Mouse (Mus musculus): ENCODE results near the gene Otud1. TPM values are rescaled to one million over a fixed set of nuclear protein-coding genes. Genes with fewer than 3 reads are reported as not detected.

Gene Otud1
- polyA plus RNA-seq, 1 experiment from 2014 or later: 11.6 TPM

DNA sequence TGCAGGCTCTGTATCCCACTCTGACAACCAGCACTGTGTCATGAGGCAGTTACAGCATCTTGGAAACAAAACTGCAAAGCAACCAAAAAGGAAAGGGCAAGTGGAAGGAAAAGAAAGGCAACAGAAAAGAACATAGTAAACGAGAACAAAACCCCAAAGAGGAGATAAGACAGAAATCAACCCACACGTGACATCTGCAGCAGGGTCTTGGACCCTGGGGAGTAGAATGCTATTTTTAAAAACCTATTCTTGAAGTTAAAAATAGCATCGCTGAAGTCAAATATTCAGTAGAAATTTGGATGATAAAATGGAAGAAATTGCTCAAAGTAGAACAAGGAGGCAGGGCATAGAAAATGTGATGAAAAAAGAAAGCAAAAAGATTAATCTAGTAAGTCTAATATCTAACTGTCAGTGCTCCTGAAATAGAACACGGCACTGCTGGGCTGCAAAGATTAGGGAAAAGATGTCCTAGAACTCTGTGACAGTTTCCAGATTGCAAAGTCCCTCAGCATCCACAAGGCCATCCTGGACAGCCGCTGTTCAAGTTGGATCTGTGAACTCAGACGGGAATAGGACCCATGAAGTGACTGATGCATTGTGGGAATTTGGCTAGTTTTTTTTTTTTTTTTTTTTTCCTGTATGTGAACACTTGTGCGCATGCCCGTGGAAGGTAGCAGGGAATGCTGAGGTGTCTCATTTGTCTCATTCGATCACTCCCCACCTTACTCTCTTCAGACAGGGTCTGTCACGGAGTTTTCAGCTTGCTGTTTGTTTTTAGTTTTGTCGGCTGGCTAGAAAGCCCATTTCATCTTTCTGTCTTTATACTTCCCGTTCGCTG, 13.5 kb downstream of the Otud1 start:
- 49% methylated on average over 13 of the region's 13 CpGs for WGBS
- H3K9me3 ChIP-seq (replicated peaks): 0 out of 2 replicates have a peak, but pooled peaks cover 4% of the 10 kb centered on the region
- H3K4me3 ChIP-seq: no peak overlapping the region
- no peak overlapping the region for H3K4me2 ChIP-seq
- H3K27me3 ChIP-seq (replicated peaks): no peaks in the 10 kb centered on the region
- no peak overlapping the region for H3K9ac ChIP-seq
- no peak for ATAC-seq (ENCODE audit: insufficient number of reproducible peaks, low FRiP score)
- peaks cover 20% of the 10 kb centered on the region for H3K4me1 ChIP-seq (replicated peaks)
- peak overlapping the region; percentile 25; the same call in 1 of the 2 replicates for H3K27ac ChIP-seq (ENCODE audit: poor library complexity, severe bottlenecking)
- no peaks in the 10 kb centered on the region for H3K36me3 ChIP-seq

DNA sequence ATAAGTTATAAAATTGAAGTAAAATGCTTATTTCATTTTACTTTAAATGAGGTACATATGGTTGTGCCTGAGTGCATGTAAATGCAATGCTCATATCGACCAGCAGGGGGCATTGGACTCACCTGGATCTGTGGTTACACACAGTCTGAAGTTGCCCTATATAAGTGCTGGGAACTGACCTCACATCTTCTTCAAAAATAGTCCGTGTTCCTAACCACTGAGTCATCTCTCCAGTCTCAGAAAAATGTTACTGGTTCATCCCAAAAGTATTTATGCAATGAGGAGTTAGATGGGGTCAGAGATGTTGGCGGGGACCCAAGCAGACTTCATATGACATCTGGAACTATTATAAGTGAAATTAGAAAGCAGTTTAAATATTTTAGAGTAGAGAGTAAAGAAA, 25.4 kb downstream of the Otud1 start:
- WGBS: 44% methylated on average over 3 of the region's 3 CpGs
- 0 out of 2 replicates have a peak, but pooled peaks cover 3% of the 10 kb centered on the region for H3K27me3 ChIP-seq (replicated peaks)
- no peak for ATAC-seq (ENCODE audit: insufficient number of reproducible peaks, low FRiP score)

DNA sequence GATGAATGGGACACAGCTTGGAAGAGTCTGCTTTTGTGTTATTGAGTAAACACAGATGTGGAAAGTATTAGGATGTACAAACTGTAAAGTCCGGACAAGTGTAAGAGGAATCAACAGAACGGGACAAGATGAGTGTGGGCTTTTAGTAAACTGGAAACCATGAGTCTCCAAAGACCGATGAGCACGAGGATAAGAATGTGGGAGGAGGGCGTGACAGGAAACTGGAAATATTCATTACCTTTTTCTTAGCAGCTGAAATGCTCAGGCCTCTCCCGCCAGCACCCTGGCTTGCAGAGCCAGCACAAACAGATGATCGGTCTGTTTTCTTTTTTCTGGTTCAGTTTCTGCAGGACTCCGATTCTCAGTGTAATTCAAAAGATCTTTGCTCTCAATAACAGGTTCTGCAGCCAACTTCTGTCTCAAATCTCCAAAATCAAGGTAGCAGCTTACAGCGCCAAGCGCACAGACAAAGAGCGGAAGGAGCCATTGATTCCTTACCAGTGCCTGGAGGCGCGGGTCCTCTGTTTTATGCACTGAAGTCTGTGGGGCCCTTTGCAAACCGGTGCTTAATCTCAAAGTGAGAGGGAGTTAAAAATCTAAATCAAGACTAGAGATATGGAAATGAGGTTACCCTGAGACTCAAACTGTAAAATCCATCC, 28.1 kb downstream of the Otud1 start:
- peaks cover 18% of the 10 kb centered on the region for H3K4me1 ChIP-seq (replicated peaks)
- 62% methylated on average over 14 of the region's 14 CpGs for WGBS
- no peak for ATAC-seq (ENCODE audit: insufficient number of reproducible peaks, low FRiP score)

More for the DNA sequence above, 25.4 kb downstream of the Otud1 start:
- Histone ChIP-seq H3K4me1 (replicated peaks) (0 out of 2 replicates have a peak, but pooled peaks cover 5% of the 10 kb centered on the region), H3K9me3 (replicated peaks) (0 out of 2 replicates have a peak, but pooled peaks cover 3% of the 10 kb centered on the region), H3K36me3 (no peaks in the 10 kb centered on the region), H3K4me3 (no peak overlapping the region), H3K4me2 (no peak overlapping the region), H3K9ac (no peak overlapping the region), H3K27ac (ENCODE audit: poor library complexity, severe bottlenecking) (no peak overlapping the region)

DNA sequence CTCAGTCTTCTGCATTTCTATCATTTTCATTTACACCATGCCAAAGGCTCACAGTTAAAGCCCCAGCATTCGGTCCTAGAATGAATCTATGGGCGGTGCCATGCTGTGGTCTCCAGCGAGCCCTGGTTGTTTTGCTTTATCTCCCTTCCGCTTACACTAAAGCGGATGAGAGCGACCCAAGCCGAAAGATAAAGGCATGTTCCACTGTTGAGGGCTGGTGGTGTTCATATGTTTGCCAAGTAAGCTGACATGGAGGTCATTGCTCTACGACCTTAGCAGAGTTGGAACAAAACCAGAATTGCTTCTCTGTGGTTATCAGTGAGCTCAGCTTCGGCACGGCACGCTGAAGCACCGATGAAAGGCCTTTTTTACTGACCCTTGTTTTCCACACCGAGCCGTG, 32.5 kb downstream of the Otud1 start:
- peaks cover 31% of the 10 kb centered on the region for H3K4me1 ChIP-seq (replicated peaks)
- no peak overlapping the region for H3K4me3 ChIP-seq
- H3K9ac ChIP-seq: no peak overlapping the region
- 26% methylated on average over 14 of the region's 14 CpGs for WGBS
- H3K27me3 ChIP-seq (replicated peaks): peaks cover 5% of the 10 kb centered on the region; the same call in 1 of the 2 replicates
- no peaks in the 10 kb centered on the region for H3K36me3 ChIP-seq
- ATAC-seq (ENCODE audit: insufficient number of reproducible peaks, low FRiP score): peak; percentile 59; the same call in 1 of the 2 replicates
- H3K4me2 ChIP-seq: peak overlapping the region; percentile 47
- H3K9me3 ChIP-seq (replicated peaks): no peaks in the 10 kb centered on the region
- peak overlapping the region; percentile 40; the same call in 1 of the 2 replicates for H3K27ac ChIP-seq (ENCODE audit: poor library complexity, severe bottlenecking)

More for the DNA sequence above, 28.1 kb downstream of the Otud1 start:
- Histone ChIP-seq H3K36me3 (no peaks in the 10 kb centered on the region), H3K27me3 (replicated peaks) (no peaks in the 10 kb centered on the region), H3K4me2 (no peak overlapping the region), H3K4me3 (no peak overlapping the region), H3K9ac (no peak overlapping the region), H3K9me3 (replicated peaks) (0 out of 2 replicates have a peak, but pooled peaks cover 3% of the 10 kb centered on the region), H3K27ac (ENCODE audit: poor library complexity, severe bottlenecking) (no peak overlapping the region)

DNA sequence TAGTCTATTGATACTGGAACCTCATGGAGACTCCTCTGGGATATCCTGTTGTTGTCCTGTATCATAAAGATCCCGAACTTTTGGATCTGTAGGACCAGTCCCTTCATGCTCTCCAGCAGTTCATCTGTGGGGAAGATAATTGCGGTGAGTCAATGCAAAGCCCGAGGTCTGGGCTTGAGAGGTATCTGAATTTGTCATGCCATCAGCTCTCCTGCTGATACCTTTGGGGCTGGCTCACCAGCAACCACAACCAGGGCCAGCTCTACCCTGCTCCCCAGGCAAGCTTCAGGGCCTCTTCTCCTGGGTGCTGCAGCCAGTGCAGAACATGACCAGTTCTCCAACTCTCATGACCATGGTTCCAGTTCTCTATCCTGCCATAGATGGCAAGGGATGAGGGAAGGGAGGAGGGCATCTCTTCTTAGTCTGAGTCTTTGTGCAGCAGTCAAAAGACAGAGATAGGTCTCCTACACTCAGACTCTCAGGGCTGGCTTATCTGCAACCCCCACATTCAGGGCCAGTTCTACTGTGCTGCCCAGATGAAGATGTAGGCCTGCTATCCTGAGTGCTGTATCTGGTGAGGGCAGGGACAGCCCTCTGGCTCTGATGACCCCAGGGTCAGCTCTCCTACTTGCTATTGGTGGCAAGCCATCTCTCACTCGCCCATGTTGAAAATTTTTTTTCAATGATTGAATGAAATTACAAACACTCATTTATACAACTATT, 42.2 kb downstream of the Otud1 start:
- H3K36me3 ChIP-seq: no peaks in the 10 kb centered on the region
- 77% methylated on average over 4 of the region's 4 CpGs for WGBS

DNA sequence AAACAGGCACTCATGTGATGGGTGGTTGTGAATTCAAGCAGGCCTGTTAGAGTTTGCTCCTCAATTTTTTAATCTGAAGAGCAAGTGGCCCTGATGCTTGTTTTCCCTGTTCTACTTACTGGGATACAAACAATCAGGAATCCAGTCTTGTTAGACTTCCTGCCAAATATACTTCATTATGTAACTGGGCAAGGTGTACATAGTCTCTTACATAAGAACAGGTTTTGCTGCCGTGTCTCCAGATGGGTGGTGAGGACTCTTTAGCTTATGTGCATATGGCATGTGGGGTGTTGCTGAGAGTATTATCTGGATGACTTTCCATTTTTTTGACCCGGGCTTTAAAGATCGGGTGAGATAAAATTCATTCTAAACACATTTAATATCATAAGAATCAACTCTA, 43.8 kb downstream of the Otud1 start:
- Histone ChIP-seq H3K4me2 (no peak overlapping the region), H3K9me3 (replicated peaks) (no peaks in the 10 kb centered on the region), H3K27ac (ENCODE audit: poor library complexity, severe bottlenecking) (no peak overlapping the region), H3K27me3 (replicated peaks) (no peaks in the 10 kb centered on the region), H3K4me1 (replicated peaks) (peaks cover 17% of the 10 kb centered on the region), H3K36me3 (no peaks in the 10 kb centered on the region), H3K9ac (no peak overlapping the region), H3K4me3 (no peak overlapping the region)
- ATAC-seq (ENCODE audit: insufficient number of reproducible peaks, low FRiP score): no peak
- WGBS: 81% methylated on average over 3 of the region's 3 CpGs

More for the DNA sequence above, 42.2 kb downstream of the Otud1 start:
- Histone ChIP-seq H3K4me2 (no peak overlapping the region), H3K9me3 (replicated peaks) (no peaks in the 10 kb centered on the region), H3K4me3 (no peak overlapping the region), H3K27me3 (replicated peaks) (no peaks in the 10 kb centered on the region), H3K9ac (no peak overlapping the region), H3K27ac (ENCODE audit: poor library complexity, severe bottlenecking) (no peak overlapping the region), H3K4me1 (replicated peaks) (peaks cover 19% of the 10 kb centered on the region)
- ATAC-seq (ENCODE audit: insufficient number of reproducible peaks, low FRiP score): peak; percentile 76

DNA sequence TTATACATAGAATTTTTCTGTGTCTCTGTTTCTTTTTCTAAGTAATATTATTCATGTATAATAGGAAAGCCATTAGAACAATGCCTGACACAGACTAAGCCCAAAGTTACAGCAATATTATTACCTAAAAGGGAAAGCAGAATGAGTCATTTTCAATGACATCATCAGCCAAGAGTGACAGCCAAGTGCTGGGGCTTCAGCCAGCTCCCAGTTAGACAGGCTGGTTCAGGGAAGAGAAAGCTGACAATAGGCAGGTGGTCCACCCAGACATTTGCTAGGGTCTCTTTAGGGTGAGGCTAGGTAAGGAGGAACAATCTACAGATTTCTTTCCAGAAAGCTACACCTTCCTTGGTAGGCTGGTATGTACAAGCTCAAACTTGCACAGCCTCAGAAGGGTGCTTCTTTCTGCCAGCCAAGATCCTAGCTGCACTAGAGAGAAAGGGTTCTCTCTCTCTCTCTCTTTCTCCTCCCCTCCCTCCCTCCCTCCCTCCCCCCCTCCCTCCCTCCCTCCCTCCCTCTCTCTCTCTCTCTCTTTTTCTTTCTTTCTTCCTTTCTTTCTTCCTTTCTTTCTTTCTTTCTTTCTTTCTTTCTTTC, 45.6 kb downstream of the Otud1 start:
- H3K9me3 ChIP-seq (replicated peaks): no peaks in the 10 kb centered on the region
- H3K4me3 ChIP-seq: no peak overlapping the region
- no peaks in the 10 kb centered on the region for H3K27me3 ChIP-seq (replicated peaks)
- H3K4me1 ChIP-seq (replicated peaks): peaks cover 17% of the 10 kb centered on the region
- peak overlapping the region; percentile 91 for H3K27ac ChIP-seq (ENCODE audit: poor library complexity, severe bottlenecking)
- ATAC-seq (ENCODE audit: insufficient number of reproducible peaks, low FRiP score): peak; percentile 37; the same call in 1 of the 2 replicates
- no peak overlapping the region for H3K9ac ChIP-seq
- H3K36me3 ChIP-seq: no peaks in the 10 kb centered on the region
- peak overlapping the region; percentile 29 for H3K4me2 ChIP-seq

DNA sequence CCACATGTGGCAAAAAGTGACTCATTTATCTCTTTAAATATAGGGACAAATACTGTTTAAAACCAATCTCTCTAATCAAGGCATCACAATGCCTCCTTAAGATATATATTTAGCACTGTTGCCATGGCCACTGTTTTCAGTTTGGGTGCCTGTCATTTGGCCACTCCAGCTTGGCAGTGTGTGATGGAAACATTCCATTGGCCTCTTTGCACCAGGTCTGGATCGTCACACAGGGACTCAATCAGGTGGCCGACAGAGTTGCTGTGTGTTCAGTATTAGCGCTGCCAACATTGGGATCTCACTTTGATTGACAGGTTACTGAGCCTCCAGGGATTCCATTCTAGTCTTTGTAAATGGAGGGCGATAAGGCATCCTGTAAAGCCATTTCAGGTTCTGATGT, 46.1 kb downstream of the Otud1 start:
- Histone ChIP-seq H3K36me3 (no peaks in the 10 kb centered on the region), H3K4me3 (no peak overlapping the region), H3K4me1 (replicated peaks) (peaks cover 17% of the 10 kb centered on the region), H3K9ac (no peak overlapping the region), H3K4me2 (no peak overlapping the region), H3K27me3 (replicated peaks) (no peaks in the 10 kb centered on the region), H3K9me3 (replicated peaks) (no peaks in the 10 kb centered on the region), H3K27ac (ENCODE audit: poor library complexity, severe bottlenecking) (peak overlapping the region; percentile 88)
- ATAC-seq (ENCODE audit: insufficient number of reproducible peaks, low FRiP score): peak; percentile 81
- WGBS: 21% methylated on average over 4 of the region's 4 CpGs

GRCm38 (mm10) chr2:19704272-19704671, 46.7 kb downstream of the Otud1 start:
- H3K27ac ChIP-seq (ENCODE audit: poor library complexity, severe bottlenecking): peak overlapping the region; percentile 88
- H3K4me1 ChIP-seq (replicated peaks): peaks cover 17% of the 10 kb centered on the region
- ATAC-seq (ENCODE audit: insufficient number of reproducible peaks, low FRiP score): no peak
- no peaks in the 10 kb centered on the region for H3K9me3 ChIP-seq (replicated peaks)
- no peak overlapping the region for H3K4me3 ChIP-seq
- H3K4me2 ChIP-seq: no peak overlapping the region
- H3K36me3 ChIP-seq: no peaks in the 10 kb centered on the region
- H3K27me3 ChIP-seq (replicated peaks): no peaks in the 10 kb centered on the region
- H3K9ac ChIP-seq: no peak overlapping the region

- no peaks in the 10 kb centered on the region for H3K36me3 ChIP-seq
- no peak overlapping the region for H3K27ac ChIP-seq (ENCODE audit: poor library complexity, severe bottlenecking)
- H3K4me1 ChIP-seq (replicated peaks): peaks cover 14% of the 10 kb centered on the region
- WGBS: 79% methylated on average over 4 of the region's 4 CpGs
- no peak overlapping the region for H3K9ac ChIP-seq
- no peaks in the 10 kb centered on the region for H3K9me3 ChIP-seq (replicated peaks)
- H3K4me2 ChIP-seq: no peak overlapping the region
- H3K27me3 ChIP-seq (replicated peaks): no peaks in the 10 kb centered on the region
- H3K4me3 ChIP-seq: no peak overlapping the region
- no peak for ATAC-seq (ENCODE audit: insufficient number of reproducible peaks, low FRiP score)
Observed at GRCm38 (mm10) chr2:19706886-19707285, 49.3 kb downstream of the Otud1 start.
